Mouse (Mus musculus) retina, postnatal 7 days (tissue): ENCODE results near the gene Clcn6.
"Not testable (repeated sequence)": the region's sequence is repeated elsewhere in the genome, so short reads cannot be mapped to it uniquely, and the experiment has no call there.

Experiments used
- DNase-seq: peaks from one replicate; pipeline ENCODE4 v3.0.0-alpha.2; 2012; ENCODE audit warnings: low read depth, low spot score

Clcn6 gene

GRCm38 (mm10) chr4:148065702-148066400 is 27.2 kb upstream of the Clcn6 start:
- DNase-seq: no peak

- no peak for DNase-seq
Measured at GRCm38 (mm10) chr4:148061086-148061480, 22.5 kb upstream of the Clcn6 start.

- DNase-seq: no peak
Measured at GRCm38 (mm10) chr4:148060120-148061085, 21.8 kb upstream of the Clcn6 start.

- no peak for DNase-seq
Measured at GRCm38 (mm10) chr4:148058993-148059392, 20.4 kb upstream of the Clcn6 start.

GRCm38 (mm10) chr4:148058218-148058819 is 19.7 kb upstream of the Clcn6 start:
- DNase-seq: no peak

GRCm38 (mm10) chr4:148057661-148058209 is 19.1 kb upstream of the Clcn6 start:
- no peak for DNase-seq

- DNase-seq: no peak
Measured at GRCm38 (mm10) chr4:148056801-148057200, 18.2 kb upstream of the Clcn6 start.

- no peak for DNase-seq
Measured at GRCm38 (mm10) chr4:148056246-148056645, 17.6 kb upstream of the Clcn6 start.

GRCm38 (mm10) chr4:148054961-148055695 is 16.5 kb upstream of the Clcn6 start:
- DNase-seq: no peak

- no peak for DNase-seq
Measured at GRCm38 (mm10) chr4:148053417-148053920, 14.8 kb upstream of the Clcn6 start.

GRCm38 (mm10) chr4:148052976-148053375 is 14.4 kb upstream of the Clcn6 start:
- no peak for DNase-seq

- no peak for DNase-seq
Measured at GRCm38 (mm10) chr4:148051886-148052285, 13.3 kb upstream of the Clcn6 start.

GRCm38 (mm10) chr4:148051046-148051776 is 12.6 kb upstream of the Clcn6 start:
- no peak for DNase-seq

GRCm38 (mm10) chr4:148050396-148050914 is 11.8 kb upstream of the Clcn6 start:
- not testable (repeated sequence) for DNase-seq

- no peak for DNase-seq
Measured at GRCm38 (mm10) chr4:148046450-148047031, 7.9 kb upstream of the Clcn6 start.

- no peak for DNase-seq
Measured at GRCm38 (mm10) chr4:148044113-148044512, 5.5 kb upstream of the Clcn6 start.

- DNase-seq: not testable (repeated sequence)
Measured at GRCm38 (mm10) chr4:148043327-148043726, 4.7 kb upstream of the Clcn6 start.

GRCm38 (mm10) chr4:148041611-148042191 is 3.1 kb upstream of the Clcn6 start:
- no peak for DNase-seq

- no peak for DNase-seq
Measured at GRCm38 (mm10) chr4:148040933-148041610, 2.5 kb upstream of the Clcn6 start.
